Mouse (Mus musculus) liver, embryonic 14.5 days (tissue): ENCODE data around the gene Il17rc.

Experiments used
- CTCF ChIP-seq: IDR thresholded peaks from 2 replicates; pipeline ENCODE4 v1.5.1; 2016; ENCODE audit warnings: antibody characterized with exemption, low read depth, control low read depth
- EP300 ChIP-seq: IDR thresholded peaks from 2 replicates; pipeline ENCODE4 v1.6.1; 2016; ENCODE audit warnings: antibody characterized with exemption, low read depth

DNA sequence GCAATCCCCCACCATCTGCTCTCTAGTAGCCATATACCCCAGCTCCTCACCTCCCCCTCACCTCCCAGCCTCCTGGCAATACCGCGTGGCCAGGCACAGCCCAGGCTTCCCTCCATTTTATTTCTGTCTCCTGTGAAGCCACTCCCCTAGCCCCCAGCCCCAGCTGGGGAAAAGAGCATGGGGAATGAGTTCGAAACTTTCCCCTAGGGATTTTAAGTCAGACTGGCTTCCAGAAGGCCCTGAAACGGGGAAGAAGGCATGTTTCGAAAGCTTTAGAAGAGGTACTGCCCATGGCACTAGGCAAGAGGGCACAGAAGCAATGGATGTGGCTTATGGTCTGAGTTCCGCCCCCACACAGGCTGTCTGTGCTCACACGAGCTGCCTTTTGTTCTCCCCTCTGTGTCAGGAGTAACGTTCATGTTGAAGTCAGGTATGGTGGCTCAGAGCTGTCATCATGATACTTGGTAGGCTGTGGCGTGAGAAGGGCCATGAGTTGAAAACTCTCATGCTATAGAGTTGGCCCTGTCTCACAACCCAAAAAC is 35.5 kb upstream of the Il17rc start, which contains the start of gene Cidec:
- no peak for TF ChIP-seq CTCF
- no peak for TF ChIP-seq EP300
